Mouse (Mus musculus) adrenal gland, adult 18-20 months (tissue): ENCODE measurements around the gene Ythdc1. TPM values are rescaled to one million over a fixed set of nuclear protein-coding genes. Genes with fewer than 3 reads are reported as not detected.
"Not testable (repeated sequence)": the region's sequence is repeated elsewhere in the genome, so short reads cannot be mapped to it uniquely, and the experiment has no call there.

ENCODE experiments used
- DNase-seq, 2 experiments: peaks; one replicate each; pipeline ENCODE4 v3.0.0; 2021 to 2022; ENCODE audit warnings: low spot score in 2 of 2
- long read RNA-seq, 2 experiments: library from polyadenylated mRNA; stranded (forward); transcript quantifications; one replicate each; pipeline ENCODE4 v2.0.0; 2021
- total RNA-seq, 2 experiments: library from RNA; stranded (reverse); gene quantifications; 1 replicate in 1 of 2; 2 replicates in 1 of 2; pipeline ENCODE4 v1.2.3; 2021

Gene Ythdc1
- total RNA-seq = 10 to 100 TPM; 58.3 to 72.1 TPM
- long read RNA-seq, experiment 1, partial matches to known transcripts = 5 of 31 reads
- long read RNA-seq, experiment 1, other reads (novel, unspliced or antisense) = 17 of 31 reads
- long read RNA-seq, experiment 2, transcript Ythdc1-203 (17 exons, 3,269 nt) = major isoform, 13 of 48 reads
- long read RNA-seq, experiment 2, partial matches to known transcripts = 16 of 48 reads
- long read RNA-seq, experiment 2, other reads (novel, unspliced or antisense) = 16 of 48 reads

GRCm38 (mm10) chr5:86803962-86804940, at the start of gene Ythdc1:
Gene Ythdc1 (plus strand): TSS chr5:86804221.
- peak; percentile 89 to 91 for DNase-seq

GRCm38 (mm10) chr5:86769015-86769658, 34.9 kb upstream of the Ythdc1 start:
- DNase-seq = no peak

- DNase-seq = no peak
These were observed 33.0 kb upstream of the Ythdc1 start for GRCm38 (mm10) chr5:86771010-86771409.

GRCm38 (mm10) chr5:86776941-86777340, 27.1 kb upstream of the Ythdc1 start:
- peak in 1 of 2 experiments; percentile 40 for DNase-seq

- DNase-seq = no peak
These were observed 25.6 kb upstream of the Ythdc1 start for GRCm38 (mm10) chr5:86778471-86778870.

- no peak for DNase-seq
These were observed 21.0 kb upstream of the Ythdc1 start for GRCm38 (mm10) chr5:86783059-86783458.

GRCm38 (mm10) chr5:86784205-86784604, 19.8 kb upstream of the Ythdc1 start:
- no peak for DNase-seq

GRCm38 (mm10) chr5:86786798-86787197, 17.2 kb upstream of the Ythdc1 start:
- DNase-seq = no peak

- no peak for DNase-seq
These were observed 14.1 kb upstream of the Ythdc1 start for GRCm38 (mm10) chr5:86789954-86790353.

- no peak for DNase-seq
These were observed 11.8 kb upstream of the Ythdc1 start for GRCm38 (mm10) chr5:86792249-86792648.

- no peak for DNase-seq
These were observed 11.2 kb upstream of the Ythdc1 start for GRCm38 (mm10) chr5:86792807-86793206.

- no peak for DNase-seq
These were observed 12.8 kb downstream of the Ythdc1 start for GRCm38 (mm10) chr5:86816795-86817194.

GRCm38 (mm10) chr5:86836378-86836777, 32.4 kb downstream of the Ythdc1 start:
- DNase-seq = not testable (repeated sequence)

- DNase-seq = no peak
These were observed 34.1 kb downstream of the Ythdc1 start for GRCm38 (mm10) chr5:86838110-86838509.

- no peak for DNase-seq
These were observed 35.5 kb downstream of the Ythdc1 start for GRCm38 (mm10) chr5:86839472-86839871.

GRCm38 (mm10) chr5:86840207-86840606, 36.2 kb downstream of the Ythdc1 start:
- no peak for DNase-seq

GRCm38 (mm10) chr5:86841261-86841660, 37.2 kb downstream of the Ythdc1 start:
- DNase-seq = not testable (repeated sequence)

- DNase-seq = no peak
These were observed 46.1 kb downstream of the Ythdc1 start for GRCm38 (mm10) chr5:86850104-86850503.

GRCm38 (mm10) chr5:86851658-86852057, 47.6 kb downstream of the Ythdc1 start:
- DNase-seq = no peak

GRCm38 (mm10) chr5:86856505-86856904, 52.5 kb downstream of the Ythdc1 start:
- DNase-seq = not testable (repeated sequence)

GRCm38 (mm10) chr5:86857682-86858081, 53.7 kb downstream of the Ythdc1 start:
- no peak for DNase-seq

- DNase-seq = no peak
These were observed 54.3 kb downstream of the Ythdc1 start for GRCm38 (mm10) chr5:86858336-86858735.
